Mouse (Mus musculus): ENCODE measurements around the gene Crebbp.

- TF ChIP-seq CTCF (conservative IDR thresholded peaks at IDR 0.05; ENCODE audit: low read length) (no peak), NANOG (IDR thresholded peaks at IDR 0.05; ENCODE audit: borderline replicate concordance, low read length) (no peak), POU5F1 (IDR thresholded peaks at IDR 0.05; ENCODE audit: borderline replicate concordance, low read length) (no peak)
Measured at GRCm38 (mm10) chr16:4198004-4198403, 15.8 kb downstream of the Crebbp start.

Measured in E14TG2a.4 (cell line).